Mouse (Mus musculus) stomach, embryonic 16.5 days (tissue): ENCODE results near the gene Rasa3. TPM values are rescaled to one million over a fixed set of nuclear protein-coding genes. Genes with fewer than 3 reads are reported as not detected.

ENCODE experiments used
- ATAC-seq: fragments of 200-750 bp; cut with Nextera tagmentation; 2 replicates; pipeline ENCODE4 v1.8.0; 2017; ENCODE audit warnings: moderate number of reproducible peaks, moderate TSS enrichment; ENCODE audit not compliant: insufficient read depth, low FRiP score
- H3K27ac ChIP-seq: fragments of 300-500 bp; sonication (generic); 2 replicates; pipeline ENCODE4 v1.5.1; 2014; ENCODE audit warnings: low read length
- H3K27me3 ChIP-seq: fragments of 300-500 bp; sonication (generic); 2 replicates; pipeline ENCODE4 v1.6.1; 2014; ENCODE audit warnings: low read length, control low read depth, mixed read lengths; ENCODE audit not compliant: control insufficient read depth, insufficient read depth
- H3K36me3 ChIP-seq: fragments of 300-500 bp; sonication (generic); 2 replicates; pipeline ENCODE4 v1.6.1; 2014; ENCODE audit warnings: low read length; ENCODE audit not compliant: control insufficient read depth, insufficient read depth
- H3K4me1 ChIP-seq: fragments of 300-500 bp; sonication (generic); 2 replicates; pipeline ENCODE4 v1.6.1; 2014; ENCODE audit warnings: low read length, control low read depth, mixed read lengths; ENCODE audit not compliant: control insufficient read depth, insufficient read depth
- H3K4me2 ChIP-seq: fragments of 300-500 bp; sonication (generic); 2 replicates; pipeline ENCODE4 v1.6.1; 2014; ENCODE audit warnings: low read depth, low read length, mixed read lengths
- H3K4me3 ChIP-seq: fragments of 300-500 bp; sonication (generic); replicated peaks from 2 replicates; pipeline ENCODE4 v1.5.1; 2014; ENCODE audit warnings: mild to moderate bottlenecking, low read length
- H3K9ac ChIP-seq: fragments of 300-500 bp; sonication (generic); 2 replicates; pipeline ENCODE4 v1.6.1; 2014; ENCODE audit warnings: low read length
- H3K9me3 ChIP-seq: fragments of 300-500 bp; sonication (generic); replicated peaks from 2 replicates; pipeline ENCODE4 v1.6.1; 2016; ENCODE audit warnings: low read length, control low read depth; ENCODE audit not compliant: control insufficient read depth
- WGBS: fragments of 180-500 bp; shearing (Covaris S2); extraction: QIAGEN DNeasy Blood & Tissue Kit; methylation state at CpG from one replicate; pipeline ENCODE4 v1.1.7; 2014; 5-methylcytosine and 5-hydroxymethylcytosine counted together
- polyA plus RNA-seq: library from polyadenylated mRNA; unstranded; fragments of >200 nt; fragmentation: Nextera tagmentation; extraction: Ambion mirVana; gene quantifications from 2 replicates; pipeline ENCODE4 v1.2.1, GENCODE M21; 2015

The Rasa3 gene
- polyA plus RNA-seq, 1 experiment from 2014 or later, result 30.9 TPM

DNA sequence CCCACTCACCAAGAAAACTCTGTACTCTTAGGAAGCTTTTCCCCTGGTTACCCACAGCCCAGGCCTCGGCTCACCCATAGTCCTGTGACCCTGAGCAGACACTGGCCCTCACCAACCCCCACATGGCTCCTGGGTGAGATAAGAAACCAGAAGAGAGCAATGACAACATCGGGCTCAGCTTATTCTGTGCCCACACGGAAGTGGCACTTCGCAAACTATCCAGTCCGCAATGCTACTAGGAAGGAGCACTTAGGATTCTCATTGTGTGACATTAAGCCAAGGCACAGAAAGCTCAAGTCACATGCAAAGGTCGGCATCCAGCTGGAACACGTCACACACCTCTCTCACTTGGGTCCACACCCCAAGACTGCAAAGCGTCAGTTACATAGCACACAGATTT, 11.5 kb downstream of the Rasa3 start:
- no peaks in the 10 kb centered on the region; the same call in 1 of the 2 replicates for H3K36me3 ChIP-seq
- H3K4me2 ChIP-seq, result no peak overlapping the region
- H3K9me3 ChIP-seq, result no peaks in the 10 kb centered on the region
- WGBS, result 54% methylated on average over 8 of the region's 8 CpGs
- no peak overlapping the region for H3K4me3 ChIP-seq
- H3K9ac ChIP-seq, result peak overlapping the region; percentile 5; the same call in 1 of the 2 replicates
- H3K4me1 ChIP-seq, result peaks cover 36% of the 10 kb centered on the region
- ATAC-seq, result no peak
- 0 out of 2 replicates have a peak overlapping the region, but pooled peaks have one; percentile 2 for H3K27ac ChIP-seq
- H3K27me3 ChIP-seq, result no peaks in the 10 kb centered on the region

DNA sequence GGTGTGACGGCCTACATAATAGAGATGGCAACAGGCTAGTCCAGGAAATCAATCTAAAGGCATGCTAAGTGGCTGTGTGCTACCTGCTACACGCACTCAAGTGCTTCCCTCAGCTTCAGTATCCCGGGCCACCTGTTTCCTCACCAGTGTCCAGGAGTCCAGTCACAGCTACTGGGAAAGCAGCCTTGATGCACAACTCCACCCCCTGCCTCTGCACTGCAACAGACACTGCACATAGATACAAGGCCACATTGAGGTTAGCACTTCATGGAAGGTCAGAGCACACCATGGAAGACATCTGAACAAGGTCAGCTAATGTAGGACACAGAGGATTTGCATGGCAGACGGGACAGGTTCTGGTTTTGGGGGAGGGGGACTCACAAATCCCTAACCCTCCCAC, 11.9 kb downstream of the Rasa3 start:
- Histone ChIP-seq H3K36me3 (no peaks in the 10 kb centered on the region; the same call in 1 of the 2 replicates), H3K9me3 (no peaks in the 10 kb centered on the region), H3K4me1 (peaks cover 34% of the 10 kb centered on the region), H3K27ac (0 out of 2 replicates have a peak overlapping the region, but pooled peaks have one; percentile 2), H3K4me2 (no peak overlapping the region), H3K4me3 (no peak overlapping the region), H3K9ac (peak overlapping the region; percentile 5; the same call in 1 of the 2 replicates), H3K27me3 (no peaks in the 10 kb centered on the region)
- WGBS, result 75% methylated on average over 4 of the region's 4 CpGs
- no peak for ATAC-seq

DNA sequence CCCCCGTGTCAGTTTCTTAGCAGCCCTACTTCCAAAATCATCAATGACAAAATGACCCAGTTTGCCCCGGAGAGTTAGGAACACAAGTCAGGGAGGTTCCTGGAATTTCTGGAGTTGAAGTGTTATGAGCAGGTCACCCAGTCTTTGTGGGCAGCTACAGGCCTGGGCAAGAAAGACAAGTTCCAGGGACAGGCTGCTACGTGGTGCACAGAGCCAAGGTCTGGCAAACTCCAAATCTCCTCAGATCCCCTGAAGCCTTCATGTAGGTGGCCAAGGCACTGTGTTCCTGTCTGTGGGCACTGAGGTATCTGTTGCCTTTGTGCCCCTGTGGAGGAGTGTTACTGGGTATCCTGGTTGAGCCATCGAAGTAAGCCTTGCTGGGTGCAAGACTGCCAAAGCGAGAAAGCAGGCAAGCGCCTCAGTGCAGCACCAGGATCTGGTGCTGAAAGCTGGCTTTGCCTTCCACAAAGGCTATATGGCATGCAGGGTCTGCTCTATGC, 12.6 kb downstream of the Rasa3 start:
- Histone ChIP-seq H3K27ac (peak overlapping the region; percentile 25; the same call in 1 of the 2 replicates), H3K36me3 (no peaks in the 10 kb centered on the region; the same call in 1 of the 2 replicates), H3K4me3 (no peak overlapping the region), H3K4me1 (peaks cover 34% of the 10 kb centered on the region), H3K9me3 (no peaks in the 10 kb centered on the region), H3K4me2 (no peak overlapping the region), H3K9ac (no peak overlapping the region), H3K27me3 (no peaks in the 10 kb centered on the region)
- 77% methylated on average over 6 of the region's 6 CpGs for WGBS
- ATAC-seq, result no peak

DNA sequence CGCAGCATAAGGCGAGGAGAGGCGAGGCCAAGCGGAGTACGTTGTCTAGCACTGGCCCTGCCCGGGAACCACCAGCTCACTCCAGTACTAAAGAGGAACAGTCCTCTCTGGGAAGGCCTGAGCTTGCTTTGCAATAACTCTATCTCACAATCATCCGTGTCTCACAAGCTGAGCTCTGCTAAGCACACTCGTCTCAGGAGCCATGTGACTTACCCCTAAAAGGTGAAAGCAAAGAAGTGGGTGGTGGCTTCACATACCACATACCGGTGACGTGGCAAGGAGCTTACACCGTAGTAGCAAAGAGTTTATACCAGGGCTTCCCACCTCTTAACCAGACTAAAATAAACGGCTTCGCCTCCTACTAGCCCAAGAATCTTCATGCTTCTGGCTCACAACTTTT, 17.1 kb downstream of the Rasa3 start:
- 70% methylated on average over 13 of the region's 13 CpGs for WGBS
- no peaks in the 10 kb centered on the region for H3K36me3 ChIP-seq
- H3K4me2 ChIP-seq, result no peak overlapping the region
- H3K27me3 ChIP-seq, result no peaks in the 10 kb centered on the region
- peak overlapping the region; percentile 1; the same call in 1 of the 2 replicates for H3K9ac ChIP-seq
- peaks cover 6% of the 10 kb centered on the region; the same call in 1 of the 2 replicates for H3K4me1 ChIP-seq
- H3K4me3 ChIP-seq, result no peak overlapping the region
- H3K27ac ChIP-seq, result no peak overlapping the region
- no peaks in the 10 kb centered on the region for H3K9me3 ChIP-seq
- no peak for ATAC-seq

DNA sequence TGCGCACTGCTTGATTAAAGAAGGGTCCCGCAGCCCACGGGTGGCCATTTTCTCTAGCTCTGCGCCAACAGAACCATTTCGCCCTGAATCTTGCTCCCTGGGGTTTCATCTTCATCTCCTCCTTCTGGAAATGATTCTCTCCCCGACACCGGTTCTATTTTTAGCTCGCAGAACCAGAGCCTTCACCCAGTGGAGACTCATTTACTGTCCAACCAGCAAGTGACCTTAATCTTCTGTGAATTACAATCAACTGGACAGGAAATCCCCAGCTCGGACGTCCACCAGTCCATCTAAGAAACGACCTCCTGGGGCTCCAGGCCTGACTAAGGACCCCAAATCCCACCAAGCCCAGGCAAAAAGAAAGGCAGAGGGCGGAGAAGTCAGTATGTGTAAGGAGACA, 19.9 kb downstream of the Rasa3 start:
- no peaks in the 10 kb centered on the region for H3K36me3 ChIP-seq
- peaks cover under 1% of the 10 kb centered on the region; the same call in 1 of the 2 replicates for H3K4me1 ChIP-seq
- 76% methylated on average over 12 of the region's 12 CpGs for WGBS
- no peak overlapping the region for H3K27ac ChIP-seq
- no peaks in the 10 kb centered on the region for H3K27me3 ChIP-seq
- H3K9me3 ChIP-seq, result no peaks in the 10 kb centered on the region
- no peak overlapping the region for H3K4me2 ChIP-seq
- no peak overlapping the region for H3K4me3 ChIP-seq
- ATAC-seq, result no peak
- no peak overlapping the region for H3K9ac ChIP-seq

DNA sequence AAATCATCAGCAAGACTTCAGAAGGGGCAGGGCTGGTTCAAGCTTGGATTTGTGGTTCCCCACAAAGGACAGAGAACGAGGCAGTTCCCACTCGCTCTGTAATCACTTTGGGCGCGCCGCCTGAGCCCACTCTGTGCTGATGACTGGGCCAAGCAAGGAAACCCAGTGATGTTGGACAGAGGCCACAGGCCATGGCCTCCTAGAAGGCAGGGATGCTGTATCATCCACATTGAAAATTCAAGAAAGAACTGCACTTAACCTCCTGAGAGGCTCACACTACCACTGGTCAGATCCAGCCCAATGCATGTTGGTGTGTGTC, 22.4 kb downstream of the Rasa3 start:
- Histone ChIP-seq H3K9ac (no peak overlapping the region), H3K9me3 (no peaks in the 10 kb centered on the region), H3K27me3 (no peaks in the 10 kb centered on the region), H3K4me2 (no peak overlapping the region), H3K4me3 (no peak overlapping the region), H3K27ac (no peak overlapping the region), H3K4me1 (peaks cover 10% of the 10 kb centered on the region; the same call in 1 of the 2 replicates), H3K36me3 (no peaks in the 10 kb centered on the region)
- no peak for ATAC-seq
- 95% methylated on average over 5 of the region's 5 CpGs for WGBS

DNA sequence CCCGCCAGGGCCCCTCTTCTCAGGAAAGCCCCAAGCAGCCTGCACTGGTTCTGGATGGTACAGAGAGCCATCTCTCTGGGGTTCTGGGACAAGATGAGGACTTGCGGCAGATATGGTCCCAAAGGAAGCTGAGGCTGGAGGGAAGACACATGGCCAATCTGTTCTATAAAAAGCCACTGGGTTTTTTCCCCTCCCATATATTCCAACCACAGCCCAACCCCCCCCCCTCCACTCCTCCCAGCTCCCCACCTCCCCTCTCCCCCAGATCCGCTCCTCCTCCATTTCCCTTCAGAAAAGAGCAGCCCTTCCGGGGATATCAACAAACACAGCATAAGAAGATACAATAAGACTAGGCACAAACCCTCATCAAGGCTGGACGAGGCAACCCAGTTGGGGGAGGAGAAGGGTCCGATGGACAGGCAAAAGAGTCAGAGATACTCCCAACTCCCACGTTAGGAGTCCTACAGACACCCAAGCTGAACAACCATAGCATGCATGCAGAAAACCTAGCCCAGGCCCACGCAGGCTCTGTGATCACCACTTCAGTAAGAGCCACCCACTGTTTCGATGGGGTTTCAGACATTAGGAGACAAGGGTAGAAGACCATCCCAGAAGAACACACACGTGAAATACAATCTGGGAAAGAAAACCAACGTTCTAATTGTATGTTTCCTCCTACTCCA, 22.9 kb downstream of the Rasa3 start:
- no peaks in the 10 kb centered on the region for H3K9me3 ChIP-seq
- no peak overlapping the region for H3K27ac ChIP-seq
- WGBS, result 72% methylated on average over 11 of the region's 11 CpGs

DNA sequence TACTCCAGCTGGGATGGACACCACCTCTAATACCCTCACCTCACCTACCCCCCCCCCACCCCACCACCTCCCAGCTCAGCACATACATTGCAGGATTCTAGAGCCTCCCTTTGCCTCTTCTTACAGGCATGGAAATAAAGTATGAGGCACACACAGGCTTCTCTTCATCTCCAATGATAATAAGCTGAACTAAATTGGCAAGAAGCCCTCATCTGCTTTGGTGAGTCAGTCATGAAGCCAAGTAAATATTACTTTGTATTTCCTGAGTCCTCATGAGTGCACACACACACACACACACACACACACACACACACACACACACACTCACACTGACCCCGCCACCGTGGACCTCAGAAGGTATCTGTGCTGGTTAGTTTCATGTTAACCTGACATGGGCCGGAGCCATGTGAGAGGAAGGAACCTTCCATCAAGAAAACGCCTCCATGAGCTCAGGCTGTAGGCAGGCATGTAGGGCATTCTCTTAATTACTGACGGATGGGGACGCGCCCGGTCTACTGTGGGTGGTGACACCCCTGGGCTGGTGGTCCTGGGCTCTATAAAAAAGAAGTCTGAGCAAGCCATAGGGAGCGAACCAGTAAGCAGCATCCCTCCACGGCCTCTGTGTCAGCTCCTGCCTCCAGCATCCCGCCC, 26.7 kb downstream of the Rasa3 start:
- Histone ChIP-seq H3K4me2 (no peak overlapping the region), H3K9ac (no peak overlapping the region), H3K27ac (no peak overlapping the region), H3K9me3 (no peaks in the 10 kb centered on the region), H3K4me3 (no peak overlapping the region), H3K4me1 (peaks cover 32% of the 10 kb centered on the region), H3K27me3 (no peaks in the 10 kb centered on the region), H3K36me3 (no peaks in the 10 kb centered on the region)
- ATAC-seq, result no peak
- WGBS, result 86% methylated on average over 11 of the region's 11 CpGs

More for the DNA sequence above, 22.9 kb downstream of the Rasa3 start:
- Histone ChIP-seq H3K9ac (no peak overlapping the region), H3K27me3 (no peaks in the 10 kb centered on the region), H3K4me2 (no peak overlapping the region), H3K4me1 (peaks cover 12% of the 10 kb centered on the region), H3K4me3 (no peak overlapping the region), H3K36me3 (no peaks in the 10 kb centered on the region)
- ATAC-seq, result no peak; the same call in 1 of the 2 replicates

DNA sequence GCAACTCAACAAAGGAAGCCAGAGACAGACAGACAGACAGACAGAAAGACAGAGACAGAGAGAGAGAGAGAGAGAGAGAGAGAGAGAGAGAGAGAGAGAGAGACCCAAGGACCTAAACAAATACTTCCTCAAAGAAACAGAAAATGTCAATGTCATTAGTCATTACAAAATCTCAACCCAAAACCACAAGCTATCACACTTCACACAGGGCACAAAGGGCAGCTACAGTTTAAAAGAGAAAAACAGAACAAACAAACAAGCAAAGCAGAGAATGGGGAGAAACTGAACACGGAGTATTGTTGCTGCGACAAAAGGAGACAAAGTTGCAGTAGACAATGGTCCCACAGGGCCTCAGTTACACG, 28.3 kb downstream of the Rasa3 start:
- ATAC-seq, result no peak
- Histone ChIP-seq H3K27ac (peak overlapping the region; percentile 35; the same call in 1 of the 2 replicates), H3K27me3 (no peaks in the 10 kb centered on the region), H3K4me3 (no peak overlapping the region), H3K9ac (no peak overlapping the region), H3K36me3 (no peaks in the 10 kb centered on the region), H3K4me1 (peaks cover 46% of the 10 kb centered on the region), H3K9me3 (no peaks in the 10 kb centered on the region), H3K4me2 (no peak overlapping the region)
- 34% methylated on average over 3 of the region's 3 CpGs for WGBS
